Mouse (Mus musculus) heart, embryonic 14.5 days (tissue): ENCODE measurements around the gene Ppp1r15b. TPM values are rescaled to one million over a fixed set of nuclear protein-coding genes. Genes with fewer than 3 reads are reported as not detected.
A peak's percentile ranks its signal among the peaks of the same experiment; 100 is the strongest.

Experiments used
- ATAC-seq: fragments of 200-750 bp; cut with Nextera tagmentation; 2 replicates; pipeline ENCODE4 v1.8.0; 2017; ENCODE audit warnings: low read depth, moderate TSS enrichment; ENCODE audit not compliant: insufficient number of reproducible peaks, insufficient read depth, low FRiP score
- H3K27ac ChIP-seq, 2 experiments: fragments of 200-500 bp in 1 of 2; fragments of 300-500 bp in 1 of 2; sonication (generic) in 1 of 2; replicated peaks in 1 of 2; 2 replicates each; pipeline ENCODE4 v1.5.1; 2012 to 2014; ENCODE audit warnings: low read depth in 2 of 2, low read length in 2 of 2, control low read depth in 1 of 2, mild to moderate bottlenecking in 1 of 2, mixed read lengths in 1 of 2; ENCODE audit not compliant: control insufficient read depth in 1 of 2, insufficient read depth in 1 of 2
- H3K27me3 ChIP-seq: fragments of 300-500 bp; sonication (generic); 2 replicates; pipeline ENCODE4 v1.6.1; 2014; ENCODE audit warnings: mild to moderate bottlenecking, low read length, control low read depth; ENCODE audit not compliant: control insufficient read depth, insufficient read depth
- H3K36me3 ChIP-seq: fragments of 300-500 bp; sonication (generic); 2 replicates; pipeline ENCODE4 v1.6.1; 2014; ENCODE audit warnings: mild to moderate bottlenecking, control low read depth, low read length, mixed read lengths; ENCODE audit not compliant: control insufficient read depth, insufficient read depth
- H3K4me1 ChIP-seq, 2 experiments: fragments of 200-500 bp in 1 of 2; fragments of 300-500 bp in 1 of 2; sonication (generic) in 1 of 2; 2 replicates each; pipeline ENCODE4 v1.6.1; 2012 to 2014; ENCODE audit warnings: low read length in 2 of 2, control low read depth in 1 of 2, mixed read lengths in 1 of 2; ENCODE audit not compliant: control insufficient read depth in 2 of 2, insufficient read depth in 2 of 2
- H3K4me2 ChIP-seq: fragments of 300-500 bp; sonication (generic); 2 replicates; pipeline ENCODE4 v1.6.1; 2014; ENCODE audit warnings: mild to moderate bottlenecking, low read length
- H3K4me3 ChIP-seq, 2 experiments: fragments of 200-500 bp in 1 of 2; fragments of 300-500 bp in 1 of 2; sonication (generic) in 1 of 2; 2 replicates each; pipeline ENCODE4 v1.5.1; 2012 to 2014; ENCODE audit warnings: low read length in 2 of 2, mild to moderate bottlenecking in 2 of 2, control low read depth in 1 of 2, low read depth in 1 of 2, moderate library complexity in 1 of 2; ENCODE audit not compliant: control insufficient read depth in 1 of 2, insufficient read depth in 1 of 2
- H3K9ac ChIP-seq: fragments of 300-500 bp; sonication (generic); 2 replicates; pipeline ENCODE4 v1.6.1; 2014; ENCODE audit warnings: mild to moderate bottlenecking, low read length
- H3K9me3 ChIP-seq: fragments of 300-500 bp; sonication (generic); 2 replicates; pipeline ENCODE4 v1.6.1; 2016; ENCODE audit warnings: low read length, control low read depth; ENCODE audit not compliant: control insufficient read depth
- WGBS: fragments of 180-500 bp; shearing (Covaris S2); extraction: QIAGEN DNeasy Blood & Tissue Kit; methylation state at CpG from one replicate; pipeline ENCODE4 v1.1.7; 2014; 5-methylcytosine and 5-hydroxymethylcytosine counted together
- polyA plus RNA-seq: library from polyadenylated mRNA; unstranded; fragments of >200 nt; fragmentation: Nextera tagmentation; extraction: Ambion mirVana; gene quantifications from 2 replicates; pipeline ENCODE4 v1.2.1, GENCODE M21; 2014

Gene Ppp1r15b
- polyA plus RNA-seq, 1 experiment from 2014 or later: 24.5 TPM

DNA sequence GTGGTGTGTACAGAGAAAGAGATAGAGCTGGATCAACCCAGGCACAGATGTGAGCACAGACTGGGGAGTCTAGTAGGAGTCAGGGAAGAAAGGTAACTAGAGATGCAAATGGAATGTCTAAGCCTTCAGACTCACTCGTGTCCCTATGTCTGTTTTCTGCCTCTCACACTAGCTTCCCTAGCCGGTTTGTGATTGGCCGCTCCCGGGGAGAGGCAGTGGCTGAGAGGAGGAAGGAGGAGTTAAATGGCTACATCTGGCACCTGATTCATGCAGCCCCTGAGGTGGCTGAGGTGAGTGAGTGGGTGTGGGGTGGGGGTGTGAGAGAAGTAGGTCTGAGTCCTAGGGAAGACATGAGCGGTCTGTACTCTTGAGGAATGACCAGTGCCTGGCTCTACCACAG, 28.8 kb upstream of the Ppp1r15b start:
- no peaks in the 10 kb centered on the region for H3K4me1 ChIP-seq
- no peaks in the 10 kb centered on the region for H3K27me3 ChIP-seq
- WGBS: 85% methylated on average over 5 of the region's 5 CpGs
- H3K4me2 ChIP-seq: no peak overlapping the region
- H3K4me3 ChIP-seq: no peak overlapping the region
- H3K36me3 ChIP-seq: peaks cover 96% of the 10 kb centered on the region
- no peak for ATAC-seq
- H3K9ac ChIP-seq: no peak overlapping the region
- no peaks in the 10 kb centered on the region for H3K9me3 ChIP-seq
- no peak overlapping the region for H3K27ac ChIP-seq

- Histone ChIP-seq H3K4me2 (no peak overlapping the region), H3K4me1 (no peaks in the 10 kb centered on the region), H3K4me3 (no peak overlapping the region), H3K27me3 (no peaks in the 10 kb centered on the region), H3K27ac (no peak overlapping the region), H3K36me3 (peaks cover 90% of the 10 kb centered on the region), H3K9ac (no peak overlapping the region), H3K9me3 (no peaks in the 10 kb centered on the region)
- WGBS: 93% methylated on average over 7 of the region's 7 CpGs
- no peak for ATAC-seq
Observed at GRCm38 (mm10) chr1:133103315-133103714, 27.6 kb upstream of the Ppp1r15b start.

DNA sequence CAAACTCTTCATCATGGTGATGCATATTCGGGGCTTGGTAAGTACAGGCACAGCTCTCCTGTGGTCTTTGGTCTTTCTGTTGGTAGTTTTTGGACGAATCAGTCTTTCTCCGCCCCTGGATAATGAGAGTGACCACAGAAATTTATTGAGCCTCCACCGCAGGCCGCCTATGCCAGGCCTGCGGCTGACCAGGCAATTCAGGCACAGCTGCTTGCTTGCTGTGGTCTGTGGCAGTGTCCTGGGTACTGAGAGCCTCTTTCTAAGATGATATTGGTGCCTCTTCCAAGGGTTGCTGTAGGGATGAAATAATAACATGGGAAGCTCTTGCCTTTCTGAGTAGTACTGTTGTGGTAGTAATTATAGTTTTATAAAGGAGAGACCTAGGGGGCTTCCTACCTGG, 27.1 kb upstream of the Ppp1r15b start:
- no peak for ATAC-seq
- Histone ChIP-seq H3K9ac (no peak overlapping the region), H3K27ac (no peak overlapping the region), H3K4me2 (no peak overlapping the region), H3K36me3 (peaks cover 88% of the 10 kb centered on the region), H3K27me3 (no peaks in the 10 kb centered on the region), H3K4me1 (no peaks in the 10 kb centered on the region), H3K4me3 (no peak overlapping the region), H3K9me3 (no peaks in the 10 kb centered on the region)
- 97% methylated on average over 6 of the region's 6 CpGs for WGBS

DNA sequence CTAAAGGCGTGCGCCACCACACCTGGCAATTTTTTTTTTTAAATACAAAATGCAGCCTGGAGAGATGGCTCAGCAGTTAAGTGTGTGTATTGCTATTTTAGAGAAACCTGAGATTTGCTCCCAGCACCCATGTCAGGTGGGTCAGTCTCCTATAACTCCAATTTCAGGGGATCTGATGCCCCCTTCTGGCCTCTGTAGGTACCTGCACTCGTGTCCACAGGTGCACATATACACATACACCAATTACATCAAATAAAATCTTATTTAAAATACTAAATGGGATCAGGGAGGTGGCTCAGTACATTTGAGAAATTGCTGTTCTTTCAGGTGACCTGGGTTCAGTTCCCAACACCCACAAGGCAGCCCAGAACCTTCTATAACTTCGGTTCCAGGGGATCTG, 14.8 kb upstream of the Ppp1r15b start:
- Histone ChIP-seq H3K27me3 (no peaks in the 10 kb centered on the region), H3K4me3 (no peak overlapping the region), H3K27ac (no peak overlapping the region), H3K9me3 (peaks cover 3% of the 10 kb centered on the region; the same call in 1 of the 2 replicates), H3K4me1 (no peaks in the 10 kb centered on the region), H3K4me2 (no peak overlapping the region), H3K9ac (no peak overlapping the region), H3K36me3 (no peaks in the 10 kb centered on the region)
- 91% methylated on average over 4 of the region's 4 CpGs for WGBS
- no peak for ATAC-seq

- ATAC-seq: no peak
- no peaks in the 10 kb centered on the region for H3K4me1 ChIP-seq
- H3K27ac ChIP-seq: no peak overlapping the region
- H3K9me3 ChIP-seq: peaks cover 3% of the 10 kb centered on the region; the same call in 1 of the 2 replicates
- H3K4me3 ChIP-seq: no peak overlapping the region
- WGBS: 85% methylated on average over 5 of the region's 5 CpGs
- H3K4me2 ChIP-seq: no peak overlapping the region
- H3K36me3 ChIP-seq: no peaks in the 10 kb centered on the region
- no peak overlapping the region for H3K9ac ChIP-seq
- H3K27me3 ChIP-seq: no peaks in the 10 kb centered on the region
Observed at GRCm38 (mm10) chr1:133118127-133118526, 12.8 kb upstream of the Ppp1r15b start.

DNA sequence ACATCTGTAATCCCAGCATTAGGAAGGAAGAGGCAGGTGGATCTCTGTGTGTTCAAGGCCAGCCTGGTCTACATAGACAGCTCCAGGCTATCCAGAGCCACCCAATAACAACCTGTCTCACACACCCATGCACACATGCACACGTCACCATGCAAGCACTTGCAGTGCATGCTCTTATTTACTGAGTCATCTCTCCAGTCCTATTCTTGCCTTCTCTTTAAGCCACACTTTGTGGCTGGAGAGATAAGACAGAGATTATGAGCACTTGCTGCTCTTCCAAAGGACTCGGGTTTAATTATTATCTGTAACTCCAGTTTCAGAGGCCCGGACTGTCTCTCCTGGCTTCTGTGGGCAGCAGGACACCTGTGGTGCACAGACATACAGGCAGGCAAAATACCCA, 12.1 kb upstream of the Ppp1r15b start:
- no peaks in the 10 kb centered on the region for H3K4me1 ChIP-seq
- H3K4me3 ChIP-seq: no peak overlapping the region
- no peak overlapping the region for H3K27ac ChIP-seq
- H3K9me3 ChIP-seq: peaks cover 3% of the 10 kb centered on the region; the same call in 1 of the 2 replicates
- H3K4me2 ChIP-seq: no peak overlapping the region
- H3K36me3 ChIP-seq: no peaks in the 10 kb centered on the region
- no peaks in the 10 kb centered on the region for H3K27me3 ChIP-seq
- H3K9ac ChIP-seq: peak overlapping the region; percentile 38; the same call in 1 of the 2 replicates
- WGBS: 36% methylated on average over 3 of the region's 3 CpGs
- no peak for ATAC-seq

DNA sequence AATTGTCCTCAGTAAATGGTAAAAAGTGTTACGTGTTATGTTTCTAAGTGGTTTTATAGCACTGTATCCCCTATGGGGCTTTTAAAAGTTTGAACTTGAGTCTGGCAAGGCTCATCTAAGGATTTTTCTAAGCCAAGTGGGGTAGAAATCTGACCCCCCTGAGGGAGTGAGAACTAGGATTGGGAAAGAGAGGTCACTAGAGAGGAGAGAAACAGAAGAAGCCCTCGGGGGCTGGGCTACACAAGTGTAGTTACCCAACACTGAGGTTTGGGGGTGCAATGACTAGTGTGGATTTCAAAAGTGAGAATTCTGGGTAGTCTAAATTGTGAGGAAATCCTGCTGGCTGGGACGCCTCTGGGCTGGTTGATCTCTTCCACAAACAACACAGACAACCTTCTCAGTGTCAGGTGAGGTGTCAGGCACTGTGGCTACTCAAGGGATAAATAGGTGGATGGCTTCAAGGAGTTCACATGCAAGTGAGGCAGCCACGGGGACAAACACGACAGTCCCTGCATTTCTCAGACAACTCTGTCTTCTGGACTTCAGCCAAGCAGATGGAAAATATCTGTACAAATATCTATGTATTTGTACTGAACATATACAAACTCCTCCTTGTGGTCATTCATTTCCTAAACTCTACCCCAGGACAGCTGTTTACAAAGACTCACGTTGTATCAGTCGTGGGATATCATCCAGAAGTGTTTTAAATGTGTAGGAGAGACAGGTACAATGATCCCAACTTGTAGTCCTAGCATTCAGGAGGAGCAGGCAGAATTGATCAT, 10.8 kb upstream of the Ppp1r15b start:
- H3K27ac ChIP-seq: no peak overlapping the region
- H3K9me3 ChIP-seq: no peaks in the 10 kb centered on the region
- no peak overlapping the region for H3K4me2 ChIP-seq
- H3K9ac ChIP-seq: no peak overlapping the region
- no peak for ATAC-seq
- H3K4me1 ChIP-seq: no peaks in the 10 kb centered on the region
- no peaks in the 10 kb centered on the region for H3K27me3 ChIP-seq
- no peak overlapping the region for H3K4me3 ChIP-seq
- WGBS: 61% methylated on average over 7 of the region's 7 CpGs
- no peaks in the 10 kb centered on the region for H3K36me3 ChIP-seq

- H3K36me3 ChIP-seq: no peaks in the 10 kb centered on the region
- H3K9ac ChIP-seq: no peak overlapping the region
- no peaks in the 10 kb centered on the region for H3K4me1 ChIP-seq
- no peak overlapping the region for H3K4me2 ChIP-seq
- no peak overlapping the region for H3K27ac ChIP-seq
- no peak for ATAC-seq
- 48% methylated on average over 6 of the region's 6 CpGs for WGBS
- no peaks in the 10 kb centered on the region for H3K27me3 ChIP-seq
- no peak overlapping the region for H3K4me3 ChIP-seq
- H3K9me3 ChIP-seq: no peaks in the 10 kb centered on the region
Observed at GRCm38 (mm10) chr1:133121246-133121645, 9.7 kb upstream of the Ppp1r15b start.
